Mouse (Mus musculus) bone marrow macrophage, adult 2 months (primary cell): Measurements from ENCODE around the gene Retreg1. TPM values are rescaled to one million over a fixed set of nuclear protein-coding genes. Genes with fewer than 3 reads are reported as not detected.
A peak's percentile ranks its signal among the peaks of the same experiment; 100 is the strongest.

Experiments used
- H3K27ac ChIP-seq: 2 replicates; pipeline ENCODE4 v1.5.1; 2012; ENCODE audit warnings: low read depth, low read length; ENCODE audit not compliant: insufficient read depth
- H3K4me1 ChIP-seq: 2 replicates; pipeline ENCODE4 v1.6.1; 2012; ENCODE audit warnings: low read length; ENCODE audit not compliant: control insufficient read depth, insufficient read depth
- H3K4me3 ChIP-seq: 2 replicates; pipeline ENCODE4 v1.5.1; 2012; ENCODE audit warnings: mild to moderate bottlenecking, low read length, moderate library complexity; ENCODE audit not compliant: insufficient read depth
- CTCF ChIP-seq: IDR thresholded peaks from 2 replicates; pipeline ENCODE4 v1.5.1; 2012; ENCODE audit warnings: low read depth, mild to moderate bottlenecking, low read length, moderate library complexity
- POLR2A ChIP-seq: IDR thresholded peaks from 2 replicates; pipeline ENCODE4 v1.6.1; 2012; ENCODE audit warnings: mild to moderate bottlenecking, low read depth, low read length, borderline replicate concordance
- polyA plus RNA-seq: library from polyadenylated mRNA; stranded (reverse); fragments of >200 nt; gene quantifications from 2 replicates; pipeline ENCODE4 v1.2.4, GENCODE M21; 2012; ENCODE audit not compliant: missing spikeins, insufficient read depth, insufficient read length

Retreg1 gene
- polyA plus RNA-seq, 1 experiment, result 48.4 TPM

DNA sequence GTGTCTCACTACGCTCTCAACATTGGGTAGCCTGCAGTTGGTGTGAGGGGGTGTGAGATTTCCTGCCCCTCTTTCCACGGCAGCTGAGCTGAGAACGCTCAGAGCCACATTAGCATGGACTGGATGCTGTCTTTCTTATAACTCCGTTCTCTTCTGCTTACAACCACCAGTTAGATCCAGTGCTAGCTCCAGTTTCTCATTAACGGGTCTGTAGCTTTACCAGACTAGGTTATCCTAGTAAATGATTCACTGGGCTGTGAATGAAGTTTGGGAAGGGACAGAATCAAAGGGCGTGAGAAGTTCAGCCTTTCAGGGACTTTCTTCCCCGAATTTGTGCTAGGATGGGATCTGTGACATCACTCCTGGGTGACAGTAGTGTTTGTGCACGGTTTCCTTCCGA is 70.7 kb downstream of the Retreg1 start:
- H3K4me1 ChIP-seq, result peaks cover 65% of the 10 kb centered on the region
- H3K4me3 ChIP-seq, result no peak overlapping the region
- H3K27ac ChIP-seq, result no peak overlapping the region
- no peak for TF ChIP-seq CTCF
- no peak for TF ChIP-seq POLR2A

- peaks cover 65% of the 10 kb centered on the region for H3K4me1 ChIP-seq
- H3K4me3 ChIP-seq, result no peak overlapping the region
- H3K27ac ChIP-seq, result no peak overlapping the region
- no peak for TF ChIP-seq CTCF
- TF ChIP-seq POLR2A, result no peak
Measured at GRCm38 (mm10) chr15:25914160-25914559, 71.2 kb downstream of the Retreg1 start.

GRCm38 (mm10) chr15:25915013-25915412 is 72.0 kb downstream of the Retreg1 start:
- TF ChIP-seq CTCF (no peak), POLR2A (no peak)
- H3K27ac ChIP-seq, result peak overlapping the region; percentile 91
- H3K4me1 ChIP-seq, result peaks cover 59% of the 10 kb centered on the region
- H3K4me3 ChIP-seq, result no peak overlapping the region

- TF ChIP-seq POLR2A, result no peak
- TF ChIP-seq CTCF, result no peak
- H3K4me1 ChIP-seq, result peaks cover 54% of the 10 kb centered on the region
- peak overlapping the region; percentile 91 for H3K27ac ChIP-seq
Measured at GRCm38 (mm10) chr15:25915574-25916205, 72.7 kb downstream of the Retreg1 start.

GRCm38 (mm10) chr15:25916252-25916651 is 73.3 kb downstream of the Retreg1 start:
- TF ChIP-seq POLR2A, result no peak
- Histone ChIP-seq H3K4me3 (no peak overlapping the region), H3K27ac (peak overlapping the region; percentile 91), H3K4me1 (peaks cover 49% of the 10 kb centered on the region)

More at GRCm38 (mm10) chr15:25915574-25916205, 72.7 kb downstream of the Retreg1 start:
- no peak overlapping the region for H3K4me3 ChIP-seq

DNA sequence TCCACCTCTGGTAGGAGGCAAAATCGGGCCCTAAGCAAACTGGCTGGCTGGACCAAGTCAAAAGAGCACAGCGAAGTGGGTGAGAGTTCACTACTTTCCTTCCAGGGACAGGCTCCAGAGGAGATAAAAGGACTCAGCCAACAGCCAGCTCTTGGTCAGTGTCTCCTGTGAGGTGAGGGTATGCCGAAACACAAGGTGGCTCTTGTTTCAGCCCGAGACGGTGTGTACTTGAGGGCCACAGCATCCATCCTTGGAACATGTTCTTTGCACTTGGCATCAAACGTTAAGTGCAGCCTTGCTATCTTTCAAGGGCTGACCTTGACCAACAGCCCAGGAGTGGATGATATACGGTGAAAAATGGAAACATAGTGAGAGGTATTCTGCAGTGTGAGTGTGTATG is 75.7 kb downstream of the Retreg1 start:
- H3K27ac ChIP-seq, result no peak overlapping the region
- H3K4me3 ChIP-seq, result no peak overlapping the region
- H3K4me1 ChIP-seq, result peaks cover 30% of the 10 kb centered on the region
- TF ChIP-seq POLR2A (no peak), CTCF (no peak)

DNA sequence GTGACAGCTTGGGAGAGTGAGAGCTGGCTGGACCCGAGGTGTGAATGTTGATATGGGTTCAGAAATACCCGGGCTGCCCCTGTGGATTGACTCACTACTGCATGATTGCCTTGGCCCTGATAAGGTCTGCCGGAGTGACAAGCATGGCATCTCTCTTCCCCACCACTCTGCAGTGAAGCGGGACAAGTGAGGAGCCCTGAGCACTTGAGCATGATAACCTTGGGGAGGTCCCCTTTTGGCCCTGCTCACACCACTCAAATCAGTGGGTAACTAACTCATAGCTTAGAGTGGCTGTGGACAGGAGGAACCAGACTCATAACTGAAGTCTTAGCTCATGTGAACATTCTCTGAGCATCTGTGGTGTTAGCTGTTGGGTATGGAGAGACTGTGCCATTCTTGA is 77.0 kb downstream of the Retreg1 start:
- Histone ChIP-seq H3K27ac (no peak overlapping the region), H3K4me1 (peaks cover 17% of the 10 kb centered on the region), H3K4me3 (no peak overlapping the region)
- TF ChIP-seq POLR2A (no peak), CTCF (no peak)

- TF ChIP-seq POLR2A, result no peak
- no peak for TF ChIP-seq CTCF
- Histone ChIP-seq H3K4me1 (peaks cover 8% of the 10 kb centered on the region), H3K4me3 (no peak overlapping the region), H3K27ac (no peak overlapping the region)
Measured at GRCm38 (mm10) chr15:25920886-25921285, 77.9 kb downstream of the Retreg1 start.

DNA sequence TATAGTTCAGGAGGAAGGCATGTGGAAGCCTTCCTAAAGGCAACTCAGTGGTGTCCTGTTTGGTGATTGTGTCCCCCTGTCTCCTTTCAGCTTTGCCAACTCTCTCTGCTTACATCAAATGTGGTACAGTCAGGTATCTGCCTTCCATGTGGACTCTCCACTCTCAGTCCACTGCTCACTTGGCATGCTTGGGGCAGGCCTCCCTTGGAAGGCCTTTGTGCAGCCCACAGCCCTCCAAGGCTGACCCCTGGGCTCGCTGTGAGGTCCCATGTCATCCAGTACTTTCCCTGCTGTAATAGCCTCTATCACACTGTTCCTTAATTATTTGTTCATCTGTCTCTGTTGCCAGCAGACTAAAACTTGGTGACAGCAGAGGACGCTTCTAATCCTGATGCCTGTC is 79.0 kb downstream of the Retreg1 start:
- Histone ChIP-seq H3K27ac (no peak overlapping the region), H3K4me1 (peaks cover under 1% of the 10 kb centered on the region), H3K4me3 (no peak overlapping the region)
- TF ChIP-seq CTCF (no peak), POLR2A (no peak)

DNA sequence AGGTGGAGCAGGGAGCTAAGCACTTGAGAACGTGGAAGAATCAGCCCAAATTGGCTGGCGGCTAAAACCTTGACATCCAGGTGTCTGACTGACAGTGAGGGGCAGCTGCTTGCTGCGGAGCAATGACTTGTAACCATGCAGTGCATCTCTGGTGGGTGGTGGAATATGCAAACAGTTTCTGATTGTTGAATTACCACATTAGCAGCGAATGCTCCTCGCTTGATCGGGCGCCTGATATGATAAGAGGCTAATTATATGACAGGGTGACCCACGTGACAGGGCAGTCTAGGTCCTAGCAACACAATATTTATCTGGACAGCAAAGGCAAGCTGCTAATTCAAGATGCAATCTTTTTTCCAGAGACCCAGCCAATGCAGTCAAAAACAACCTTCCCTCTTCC is 80.9 kb downstream of the Retreg1 start:
- Histone ChIP-seq H3K27ac (no peak overlapping the region), H3K4me1 (no peaks in the 10 kb centered on the region), H3K4me3 (no peak overlapping the region)
- no peak for TF ChIP-seq POLR2A
- TF ChIP-seq CTCF, result no peak
